Mouse (Mus musculus) embryonic facial prominence, embryonic 11.5 days (tissue): ENCODE results near the gene Kdm1b. TPM values are rescaled to one million over a fixed set of nuclear protein-coding genes. Genes with fewer than 3 reads are reported as not detected.

Experiments
- ATAC-seq: fragments of 200-750 bp; cut with Nextera tagmentation; replicated peaks from 2 replicates; pipeline ENCODE4 v1.8.0; 2017; ENCODE audit warnings: low read depth; ENCODE audit not compliant: insufficient number of reproducible peaks, low FRiP score, low TSS enrichment
- DNase-seq: peaks from one replicate; pipeline ENCODE4 v3.0.0-alpha.2; 2015; ENCODE audit warnings: low spot score
- H3K27ac ChIP-seq: fragments of 300-500 bp; sonication (generic); replicated peaks from 2 replicates; pipeline ENCODE4 v1.5.1; 2014; ENCODE audit warnings: mild to moderate bottlenecking, low read depth, low read length, control low read depth
- H3K27me3 ChIP-seq: fragments of 300-500 bp; sonication (generic); 2 replicates; pipeline ENCODE4 v1.6.1; 2014; ENCODE audit warnings: mild to moderate bottlenecking, low read length, moderate library complexity, mixed read lengths; ENCODE audit not compliant: control insufficient read depth, insufficient read depth
- H3K36me3 ChIP-seq: fragments of 300-500 bp; sonication (generic); replicated peaks from 2 replicates; pipeline ENCODE4 v1.6.1; 2014; ENCODE audit warnings: low read depth, mild to moderate bottlenecking, low read length, moderate library complexity, mixed read lengths; ENCODE audit not compliant: control insufficient read depth, insufficient read depth
- H3K4me1 ChIP-seq: fragments of 300-500 bp; sonication (generic); 2 replicates; pipeline ENCODE4 v1.6.1; 2014; ENCODE audit warnings: low read length, mixed read lengths; ENCODE audit not compliant: control insufficient read depth, insufficient read depth
- H3K4me2 ChIP-seq: fragments of 300-500 bp; sonication (generic); 2 replicates; pipeline ENCODE4 v1.6.1; 2014; ENCODE audit warnings: low read depth, mild to moderate bottlenecking, control low read depth, low read length, moderate library complexity
- H3K4me3 ChIP-seq: fragments of 300-500 bp; sonication (generic); 2 replicates; pipeline ENCODE4 v1.5.1; 2014; ENCODE audit warnings: low read depth, low read length, control low read depth
- H3K9ac ChIP-seq: fragments of 300-500 bp; sonication (generic); replicated peaks from 2 replicates; pipeline ENCODE4 v1.6.1; 2014; ENCODE audit warnings: mild to moderate bottlenecking, control low read depth, low read length
- H3K9me3 ChIP-seq: fragments of 300-500 bp; sonication (generic); replicated peaks from 2 replicates; pipeline ENCODE4 v1.6.1; 2016; ENCODE audit warnings: mild to moderate bottlenecking, low read length, inconsistent platforms, mixed read lengths; ENCODE audit not compliant: control insufficient read depth
- WGBS: fragments of 180-500 bp; shearing (Covaris S2); extraction: QIAGEN DNeasy Blood & Tissue Kit; methylation state at CpG from one replicate; pipeline ENCODE4 v1.1.7; 2014; 5-methylcytosine and 5-hydroxymethylcytosine counted together
- polyA plus RNA-seq: library from polyadenylated mRNA; unstranded; fragments of >200 nt; fragmentation: Nextera tagmentation; extraction: Ambion mirVana; gene quantifications from 2 replicates; pipeline ENCODE4 v1.2.1, GENCODE M21; 2014

The Kdm1b gene
- polyA plus RNA-seq, 1 experiment from 2014 or later = 13.5 TPM

DNA sequence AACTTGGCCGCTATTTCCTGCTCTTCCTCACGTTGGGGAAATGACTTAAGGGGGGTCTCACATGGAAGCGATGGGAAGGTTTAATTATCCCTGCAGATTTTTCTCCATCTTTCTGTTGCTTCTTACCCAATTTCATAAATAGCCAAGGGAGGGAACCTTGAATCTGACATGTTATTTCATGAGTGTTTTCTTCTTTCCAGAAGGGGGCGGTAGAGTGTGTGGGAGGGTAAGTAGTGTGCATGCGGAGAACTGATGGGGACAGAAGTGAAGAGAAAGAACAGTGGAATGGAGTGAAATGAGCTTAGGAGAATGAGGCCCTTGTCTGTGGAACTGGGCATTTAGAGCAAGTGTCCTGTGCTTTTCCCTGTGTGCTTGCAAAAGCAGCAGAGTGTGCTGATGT is 35.5 kb downstream of the Kdm1b start:
- ATAC-seq (no peak), DNase-seq (peak; percentile 4)
- Histone ChIP-seq H3K4me2 (no peak overlapping the region), H3K4me3 (no peak overlapping the region), H3K36me3 (no peaks in the 10 kb centered on the region; the same call in 1 of the 2 replicates), H3K9ac (no peak overlapping the region), H3K9me3 (no peaks in the 10 kb centered on the region), H3K27ac (no peak overlapping the region), H3K27me3 (no peaks in the 10 kb centered on the region), H3K4me1 (no peaks in the 10 kb centered on the region)
- 69% methylated on average over 5 of the region's 5 CpGs for WGBS

DNA sequence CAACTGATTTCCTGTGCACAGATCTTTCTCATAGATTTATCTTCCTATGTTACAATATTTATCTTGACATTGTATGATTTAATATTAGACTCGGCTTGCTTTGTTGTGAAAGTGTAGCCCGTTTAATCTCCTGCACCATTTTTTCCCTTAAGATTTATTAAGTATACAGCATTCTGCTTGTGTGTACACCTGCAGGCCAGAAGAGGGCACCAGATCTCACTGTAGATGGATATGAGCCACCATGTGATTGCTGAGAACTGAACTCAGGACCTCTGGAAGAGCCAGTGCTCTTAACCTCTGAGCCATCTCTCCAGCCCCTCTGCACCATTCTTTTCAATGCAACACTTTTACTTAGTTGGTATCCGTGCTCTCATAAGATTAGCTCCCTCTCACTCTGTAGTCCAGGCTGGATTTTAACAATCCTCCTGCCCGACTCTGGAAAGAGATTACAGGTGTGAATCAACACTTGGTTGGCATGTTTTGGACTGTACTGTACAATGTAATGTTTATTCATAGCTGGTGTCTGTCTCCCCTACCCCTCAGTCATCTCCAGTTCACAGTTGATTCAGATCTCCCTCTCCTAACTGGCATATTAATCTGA is 37.7 kb downstream of the Kdm1b start:
- DNase-seq (no peak), ATAC-seq (no peak)
- Histone ChIP-seq H3K36me3 (no peaks in the 10 kb centered on the region; the same call in none of the 2 replicates), H3K9me3 (no peaks in the 10 kb centered on the region), H3K27ac (no peak overlapping the region), H3K4me3 (no peak overlapping the region), H3K4me2 (no peak overlapping the region), H3K9ac (no peak overlapping the region), H3K4me1 (no peaks in the 10 kb centered on the region), H3K27me3 (no peaks in the 10 kb centered on the region)
- 85% methylated on average over 4 of the region's 4 CpGs for WGBS

DNA sequence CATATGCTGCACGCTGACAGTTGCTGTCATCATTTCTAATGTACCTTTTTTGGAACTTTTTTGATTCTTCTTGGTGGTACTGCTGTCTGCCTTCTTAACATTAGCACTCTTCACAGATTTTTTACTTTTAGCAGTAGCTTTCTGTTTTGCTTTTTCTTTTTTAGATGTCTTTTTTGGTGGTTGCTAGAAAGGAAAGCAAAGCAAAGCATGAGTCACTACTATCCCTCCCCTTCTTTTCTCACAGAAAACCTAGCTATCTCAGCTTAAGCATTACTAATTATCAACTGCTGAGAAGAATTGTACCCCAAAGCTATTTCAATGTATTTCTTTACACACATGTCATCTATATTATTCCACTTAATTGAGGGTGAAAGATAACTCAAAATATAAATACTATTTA is 45.1 kb downstream of the Kdm1b start:
- H3K36me3 ChIP-seq = peaks cover 5% of the 10 kb centered on the region
- WGBS = 100% methylated on average over 1 of the region's 1 CpGs
- no peaks in the 10 kb centered on the region for H3K27me3 ChIP-seq
- no peak for DNase-seq
- no peak overlapping the region for H3K9ac ChIP-seq
- H3K9me3 ChIP-seq = no peaks in the 10 kb centered on the region
- H3K4me3 ChIP-seq = no peak overlapping the region
- H3K4me2 ChIP-seq = no peak overlapping the region
- H3K4me1 ChIP-seq = no peaks in the 10 kb centered on the region
- ATAC-seq = no peak
- no peak overlapping the region for H3K27ac ChIP-seq

DNA sequence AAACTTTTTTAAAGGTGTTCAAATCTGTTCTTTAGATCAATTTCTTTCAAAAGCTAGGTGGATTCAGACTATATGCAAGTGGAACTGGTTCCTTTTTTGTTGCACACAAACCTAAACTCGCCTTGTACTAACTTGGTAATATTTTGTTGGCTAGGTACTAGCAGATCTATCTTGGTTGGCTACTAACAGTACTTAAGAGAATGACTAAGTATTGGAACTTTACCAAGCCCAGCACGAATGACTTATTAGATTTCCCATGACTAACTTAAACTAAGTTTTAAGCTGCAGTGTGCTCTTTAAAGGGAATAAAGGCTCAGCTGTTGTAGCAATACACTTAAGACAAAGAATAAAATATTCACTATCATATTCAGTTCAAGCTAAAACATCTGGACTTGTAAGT is 46.0 kb downstream of the Kdm1b start:
- 91% methylated on average over 2 of the region's 2 CpGs for WGBS
- Histone ChIP-seq H3K27ac (no peak overlapping the region), H3K4me1 (no peaks in the 10 kb centered on the region), H3K36me3 (peaks cover 8% of the 10 kb centered on the region), H3K9me3 (no peaks in the 10 kb centered on the region), H3K4me3 (no peak overlapping the region), H3K9ac (no peak overlapping the region), H3K27me3 (no peaks in the 10 kb centered on the region), H3K4me2 (no peak overlapping the region)
- DNase-seq (no peak), ATAC-seq (no peak)

DNA sequence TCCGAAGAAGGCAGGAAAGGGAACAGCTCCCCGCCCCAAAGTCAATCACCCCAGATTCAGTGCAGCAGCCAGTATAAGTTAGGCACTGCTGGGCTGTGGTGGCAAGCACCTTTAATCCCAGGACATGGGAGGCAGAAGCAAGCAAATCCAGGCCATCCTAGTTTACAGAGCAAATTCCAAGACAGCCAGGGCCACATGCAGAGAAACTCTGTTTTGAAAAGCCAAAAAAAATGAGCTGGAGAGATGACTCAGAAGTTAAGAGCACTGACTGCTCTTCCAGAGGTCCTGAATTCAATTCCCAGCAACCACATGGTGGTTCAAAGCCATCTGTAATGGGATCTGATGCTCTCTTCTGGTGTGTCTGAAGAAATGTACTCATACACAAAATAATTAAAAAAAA is 50.5 kb downstream of the Kdm1b start:
- no peaks in the 10 kb centered on the region for H3K9me3 ChIP-seq
- H3K4me2 ChIP-seq = no peak overlapping the region
- WGBS = 98% methylated on average over 2 of the region's 2 CpGs
- no peaks in the 10 kb centered on the region for H3K4me1 ChIP-seq
- H3K9ac ChIP-seq = no peak overlapping the region
- H3K36me3 ChIP-seq = peaks cover 13% of the 10 kb centered on the region
- no peak overlapping the region for H3K4me3 ChIP-seq
- no peak for DNase-seq
- H3K27ac ChIP-seq = no peak overlapping the region
- no peaks in the 10 kb centered on the region for H3K27me3 ChIP-seq
- ATAC-seq = no peak

DNA sequence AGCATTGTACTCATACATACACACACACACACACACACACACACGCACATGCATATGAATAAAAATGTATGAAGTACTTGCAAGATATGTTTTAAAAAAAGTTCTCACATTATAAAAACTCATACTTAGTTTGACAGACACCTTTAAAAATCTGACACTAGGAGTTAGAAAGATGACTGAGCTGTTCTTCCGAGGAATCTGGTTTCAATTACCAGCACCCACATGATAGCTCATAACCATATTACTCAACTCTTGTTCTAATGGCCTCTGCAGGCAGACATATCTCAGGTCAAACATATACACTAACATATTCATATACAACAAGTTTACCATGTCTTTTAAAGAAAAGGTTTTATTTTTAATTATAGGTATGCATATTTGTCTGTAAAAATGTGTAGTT is 53.3 kb downstream of the Kdm1b start:
- 78% methylated on average over 2 of the region's 2 CpGs for WGBS
- no peak for ATAC-seq

GRCm38 (mm10) chr13:47099265-47099664 is 56.0 kb downstream of the Kdm1b start:
- no peak overlapping the region for H3K9ac ChIP-seq
- no peak overlapping the region for H3K27ac ChIP-seq
- peaks cover 2% of the 10 kb centered on the region; the same call in 1 of the 2 replicates for H3K4me1 ChIP-seq
- H3K4me3 ChIP-seq = no peak overlapping the region
- ATAC-seq (no peak), DNase-seq (no peak)
- no peak overlapping the region for H3K4me2 ChIP-seq
- no peaks in the 10 kb centered on the region for H3K27me3 ChIP-seq
- H3K36me3 ChIP-seq = peaks cover 5% of the 10 kb centered on the region
- WGBS = 89% methylated on average over 7 of the region's 7 CpGs
- H3K9me3 ChIP-seq = no peaks in the 10 kb centered on the region

More for the DNA sequence above, 53.3 kb downstream of the Kdm1b start:
- Histone ChIP-seq H3K36me3 (peaks cover 8% of the 10 kb centered on the region), H3K27me3 (no peaks in the 10 kb centered on the region), H3K27ac (no peak overlapping the region), H3K9me3 (no peaks in the 10 kb centered on the region), H3K4me2 (no peak overlapping the region), H3K4me1 (no peaks in the 10 kb centered on the region), H3K9ac (no peak overlapping the region), H3K4me3 (no peak overlapping the region)
- no peak for DNase-seq

DNA sequence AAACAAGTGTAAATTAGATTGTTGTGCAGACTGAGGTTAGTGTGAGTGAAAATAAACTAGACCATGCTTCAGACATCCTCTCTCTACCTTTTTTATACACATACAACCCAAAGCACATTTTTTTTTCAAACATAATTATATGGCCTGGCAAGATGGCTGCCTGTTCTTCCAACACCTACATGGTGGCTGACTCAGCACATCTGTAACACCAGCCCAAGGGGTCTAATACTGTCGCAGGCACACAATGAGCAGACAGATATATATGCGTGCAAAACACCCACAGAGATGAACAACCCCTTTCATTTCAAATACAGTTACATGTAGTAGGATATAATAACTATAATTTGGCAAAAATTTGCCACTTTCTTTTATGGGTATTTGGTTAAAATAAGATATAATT is 57.3 kb downstream of the Kdm1b start:
- WGBS = 93% methylated on average over 2 of the region's 2 CpGs
- ATAC-seq (no peak), DNase-seq (no peak)
- peaks cover 2% of the 10 kb centered on the region; the same call in 1 of the 2 replicates for H3K36me3 ChIP-seq
- H3K4me3 ChIP-seq = no peak overlapping the region
- H3K27me3 ChIP-seq = no peaks in the 10 kb centered on the region
- no peak overlapping the region for H3K27ac ChIP-seq
- no peak overlapping the region for H3K4me2 ChIP-seq
- no peak overlapping the region for H3K9ac ChIP-seq
- H3K9me3 ChIP-seq = no peaks in the 10 kb centered on the region
- peaks cover 2% of the 10 kb centered on the region; the same call in 1 of the 2 replicates for H3K4me1 ChIP-seq
